Mouse (Mus musculus): Measurements from ENCODE around the gene Slit3.

Gene Slit3

DNA sequence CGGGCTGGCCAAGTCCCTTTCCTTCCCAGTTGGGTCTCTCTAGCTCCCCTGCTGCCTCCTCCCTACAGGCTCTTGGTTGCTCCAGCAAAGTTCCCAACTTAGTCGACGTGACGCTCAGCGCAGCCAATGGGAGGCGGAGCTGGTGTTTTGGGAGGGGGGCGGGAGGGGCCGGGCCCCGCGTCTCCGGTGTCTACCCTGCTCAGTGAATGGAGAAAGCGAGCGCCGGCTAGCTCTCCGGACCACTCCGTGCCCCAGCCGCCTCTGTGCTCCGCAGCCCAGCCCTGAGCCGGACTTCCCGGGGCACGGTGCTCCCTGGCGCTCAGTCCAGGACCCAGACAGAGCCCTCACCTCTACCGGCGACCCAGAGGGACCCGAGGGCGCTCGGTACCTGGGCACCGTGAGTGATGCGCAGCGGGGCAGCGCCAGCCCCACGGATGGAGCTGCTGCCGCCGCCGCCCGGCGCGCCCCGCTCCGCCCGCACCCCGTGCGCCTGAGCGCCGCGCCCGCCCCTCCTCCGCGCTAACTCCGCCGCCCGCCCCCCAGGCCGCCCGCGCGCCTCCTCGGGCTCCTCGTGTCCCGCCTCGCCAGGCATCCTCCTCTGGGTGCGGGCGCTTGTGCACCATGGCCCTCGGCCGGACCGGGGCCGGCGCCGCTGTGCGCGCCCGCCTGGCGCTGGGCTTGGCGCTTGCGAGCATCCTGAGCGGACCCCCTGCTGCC lies at the start of gene Slit3:
TSS of gene Slit3 (plus strand) at position 331 of the 717 bp plus-strand sequence.
- DNase-seq = peak; percentile 71 to 79

DNA sequence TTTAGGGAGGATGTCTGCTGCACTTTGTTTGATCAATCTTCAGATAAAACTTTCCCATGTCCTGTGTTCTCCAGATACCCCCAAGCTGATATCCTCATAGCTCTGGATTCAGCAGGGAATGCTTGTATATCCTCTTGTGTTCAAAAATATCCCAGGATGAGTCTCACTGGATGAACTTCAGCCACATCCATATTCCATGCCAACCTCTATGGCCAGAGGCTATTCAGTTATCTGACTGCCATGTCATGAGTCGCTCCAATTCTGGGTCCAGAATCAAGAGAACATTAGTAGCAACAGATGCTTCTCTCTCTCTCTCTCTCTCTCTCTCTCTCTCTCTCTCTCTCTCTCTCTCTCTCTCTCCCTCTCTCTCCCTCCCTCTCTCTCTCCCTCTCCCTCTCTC lies 49.6 kb upstream of the Slit3 start:
- DNase-seq = no peak

DNA sequence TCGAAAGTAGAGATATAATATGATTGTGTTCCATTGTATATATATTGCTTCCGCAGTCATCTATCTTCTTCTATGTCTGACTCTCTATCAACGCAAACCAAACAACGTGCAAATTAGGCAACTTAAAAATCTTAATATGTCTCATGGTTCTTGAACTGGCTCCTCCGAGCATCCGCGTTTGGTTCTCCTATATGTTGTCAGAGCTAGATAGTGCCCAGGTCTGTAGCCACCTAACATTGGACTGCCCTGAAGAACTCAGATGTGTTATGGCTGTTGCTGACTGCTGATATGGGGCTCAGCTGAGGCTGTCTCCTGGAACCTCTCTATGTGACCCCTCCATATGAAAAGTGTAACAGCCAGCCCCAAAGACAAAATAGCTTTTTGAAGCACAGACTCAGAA lies 45.6 kb upstream of the Slit3 start:
- no peak for DNase-seq

DNA sequence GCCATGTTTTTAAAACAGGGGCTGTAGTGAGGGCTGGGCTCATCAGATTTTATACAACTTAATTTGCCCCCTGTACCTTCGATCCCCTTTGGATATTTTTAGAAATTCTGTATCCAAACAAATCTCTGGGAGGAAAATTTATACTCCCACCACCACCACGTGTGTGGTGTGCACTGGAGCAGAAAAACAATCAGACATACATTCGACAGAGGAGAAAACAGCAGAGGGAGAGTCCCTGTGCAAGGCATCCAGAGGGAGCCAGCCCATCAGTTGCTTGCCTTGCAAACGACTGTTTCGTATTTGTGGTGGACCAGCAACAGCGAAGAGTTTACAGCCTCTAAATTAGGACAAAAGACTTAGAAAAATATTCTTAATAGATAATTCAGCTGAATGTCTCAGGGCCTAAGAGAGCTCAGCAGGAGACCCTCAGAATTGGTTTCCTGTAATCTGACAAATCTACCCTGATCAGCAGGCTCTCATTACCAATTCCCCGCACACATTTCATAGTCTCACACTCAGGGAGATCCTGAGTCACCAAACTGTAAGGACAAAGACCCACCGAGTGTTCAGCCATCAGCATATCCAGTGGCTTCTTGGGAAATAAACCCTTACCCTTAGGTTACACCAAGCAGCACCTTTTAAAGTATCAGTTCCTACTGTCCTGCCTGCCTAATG lies 40.4 kb upstream of the Slit3 start:
- DNase-seq = peak; percentile 4 to 9

DNA sequence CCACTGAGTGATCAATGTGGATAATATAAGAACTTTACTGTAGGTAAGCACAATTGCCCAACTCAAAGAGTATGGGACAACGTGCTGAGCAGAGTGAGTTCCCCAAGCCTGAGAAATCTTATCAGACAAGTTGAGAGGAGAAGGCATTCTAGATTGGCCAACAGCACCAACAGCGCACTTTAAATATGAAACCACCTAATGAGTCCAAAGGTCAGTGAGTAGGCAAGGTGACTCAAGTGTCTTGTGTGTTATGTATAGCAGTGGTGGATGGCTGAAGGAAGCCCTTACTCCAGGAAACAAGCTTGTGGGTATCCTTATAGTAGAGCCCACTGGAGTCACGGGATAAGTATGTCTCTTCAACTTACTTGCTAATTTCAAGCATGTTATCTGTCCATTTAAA lies 38.7 kb upstream of the Slit3 start:
- no peak for DNase-seq

DNA sequence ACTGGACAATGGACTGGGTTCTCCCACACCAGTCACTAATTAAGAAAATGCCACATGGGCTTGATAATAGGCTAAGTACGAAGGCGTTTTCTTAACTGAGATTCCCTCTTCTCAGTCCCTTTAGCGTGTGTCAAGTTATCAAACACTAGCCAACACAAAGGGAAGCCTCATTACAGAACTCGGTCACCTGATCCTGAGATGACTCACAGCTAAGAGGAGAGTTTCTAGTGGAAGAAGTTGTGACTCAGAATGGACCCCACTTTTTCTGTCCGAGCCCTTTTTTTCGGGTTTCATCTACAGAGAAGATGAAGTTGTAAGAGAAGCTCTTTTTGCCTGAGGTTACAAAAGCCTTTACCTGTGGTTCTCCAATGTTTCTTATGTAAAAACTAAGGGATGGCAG lies 38.0 kb upstream of the Slit3 start:
- no peak for DNase-seq

DNA sequence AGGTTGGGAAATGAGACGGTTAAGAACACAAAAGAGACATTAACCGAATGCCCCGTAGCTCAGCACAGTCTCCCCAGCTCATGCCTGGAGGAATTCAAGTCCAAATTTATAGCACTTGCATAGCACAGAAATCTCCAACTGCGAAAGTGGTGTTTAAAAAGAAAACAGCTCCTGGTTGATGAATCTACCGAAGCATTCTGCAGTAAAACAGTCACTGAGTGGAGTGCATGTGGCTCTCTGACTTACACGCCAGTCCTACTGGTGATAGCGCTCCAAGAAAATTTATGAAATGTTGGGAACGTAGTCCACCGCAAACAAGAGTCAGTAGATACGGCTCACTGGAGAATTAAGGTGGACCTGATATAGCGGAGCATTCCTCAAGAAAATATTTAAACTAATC lies 35.7 kb upstream of the Slit3 start:
- DNase-seq = peak in 1 of 2 experiments; percentile 9

DNA sequence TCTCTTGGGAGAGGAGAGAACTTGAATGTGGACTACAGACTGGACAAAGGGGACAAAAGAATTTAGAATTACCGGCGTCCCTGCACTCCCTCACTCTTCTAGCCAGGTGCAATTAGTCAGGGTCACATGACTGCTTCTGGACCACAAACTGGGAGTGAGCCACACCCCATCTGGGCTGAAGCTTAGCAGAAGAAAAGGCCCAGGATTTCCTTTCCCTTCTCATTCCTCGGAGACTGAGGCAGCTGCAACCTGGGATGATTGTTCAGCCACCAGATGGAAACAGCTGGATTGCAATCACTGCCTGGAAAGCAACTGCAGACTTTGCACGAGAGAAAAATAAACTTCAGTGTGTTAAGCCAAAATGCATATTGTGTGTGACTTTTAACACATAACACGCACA lies 35.0 kb upstream of the Slit3 start:
- peak; percentile 8 to 22 for DNase-seq

DNA sequence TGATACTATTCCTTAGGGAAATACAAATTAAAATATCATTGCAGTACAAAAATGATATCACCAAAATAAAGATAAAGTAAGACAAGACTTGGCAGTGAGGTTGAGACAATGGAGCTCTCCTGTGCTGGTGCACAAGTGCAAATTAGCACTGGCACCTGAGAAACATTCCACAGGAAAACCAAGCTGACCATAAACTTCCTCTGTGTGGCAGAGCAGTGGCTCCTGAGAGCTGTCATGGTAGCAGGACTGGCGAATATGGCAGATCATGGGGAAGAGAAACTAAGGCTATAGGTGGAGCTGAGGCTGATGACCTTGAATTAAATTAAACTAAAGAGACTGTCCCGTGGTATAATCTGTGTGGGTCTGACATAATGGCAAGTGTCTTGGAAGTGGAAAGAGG lies 33.6 kb upstream of the Slit3 start:
- no peak for DNase-seq

DNA sequence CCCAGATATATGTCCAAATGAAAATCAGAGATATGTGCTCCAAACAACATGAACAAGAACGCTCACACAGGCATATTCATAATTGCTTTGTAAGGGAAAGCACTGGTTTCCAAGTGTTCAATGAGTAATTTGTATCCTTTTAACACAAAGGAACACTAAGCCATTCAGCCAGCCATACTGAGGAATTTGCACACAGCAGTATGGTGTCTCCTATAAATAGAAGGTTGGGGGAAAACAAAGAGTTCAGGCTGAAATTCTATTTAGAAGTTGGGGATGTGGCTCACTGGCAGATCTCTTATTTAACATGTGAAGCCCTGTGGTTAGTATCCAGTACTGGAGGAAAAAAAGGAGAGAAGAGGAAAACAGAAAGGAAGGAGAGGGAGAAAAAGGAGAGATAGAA lies 32.9 kb upstream of the Slit3 start:
- DNase-seq = no peak

DNA sequence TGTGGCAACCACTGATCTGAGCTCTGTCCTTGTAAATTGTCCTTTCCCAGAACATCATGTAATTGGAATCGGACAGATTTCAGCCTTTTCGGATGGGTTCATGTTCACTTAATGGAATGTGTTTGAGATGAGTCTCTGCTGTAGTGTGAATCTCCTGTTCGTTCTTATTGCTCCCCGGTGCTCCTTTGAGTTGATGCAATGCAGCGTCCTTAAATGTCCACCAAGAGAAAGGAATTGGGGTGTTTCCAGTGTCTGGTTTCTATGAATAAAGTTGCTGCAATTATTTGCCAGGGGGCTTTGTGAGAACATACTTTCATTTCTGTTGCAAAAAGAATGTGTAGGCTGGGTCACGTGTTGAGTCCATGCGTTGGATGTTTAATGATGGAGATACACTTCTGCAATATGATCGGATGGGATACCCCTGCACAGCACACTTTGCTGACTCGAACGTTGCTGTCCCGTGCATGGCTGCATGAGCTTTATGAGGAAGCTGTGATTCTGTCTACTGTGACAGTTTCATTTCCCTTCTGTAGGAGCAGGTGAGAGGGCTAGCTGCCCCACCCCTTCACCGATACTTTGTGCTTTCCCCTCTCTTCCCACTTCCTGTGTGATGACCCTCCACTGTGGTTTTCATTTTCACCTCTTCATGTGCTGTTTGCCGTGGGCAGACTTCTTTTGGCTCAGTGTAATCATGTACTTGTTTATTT lies 30.2 kb upstream of the Slit3 start:
- no peak for DNase-seq

DNA sequence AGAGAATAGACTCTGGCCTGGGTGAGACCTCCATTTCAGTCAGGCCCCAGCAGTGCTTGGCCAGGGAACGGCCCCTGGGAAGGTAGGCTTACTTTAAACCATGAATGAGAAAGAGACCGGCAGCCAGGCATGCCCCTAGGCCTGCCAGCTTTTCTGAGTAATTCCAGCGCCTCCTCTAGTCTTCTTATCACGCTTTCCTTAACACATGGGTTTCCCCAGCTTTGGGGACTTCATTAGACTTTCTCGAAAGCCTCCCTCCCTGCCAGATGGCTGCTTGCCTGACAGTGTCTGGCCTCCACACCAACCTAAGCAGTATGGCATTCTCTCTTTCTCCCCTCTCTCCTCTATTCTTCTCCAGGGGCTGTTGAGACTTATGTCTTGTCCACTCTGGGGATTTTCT lies 24.5 kb upstream of the Slit3 start:
- no peak for DNase-seq

DNA sequence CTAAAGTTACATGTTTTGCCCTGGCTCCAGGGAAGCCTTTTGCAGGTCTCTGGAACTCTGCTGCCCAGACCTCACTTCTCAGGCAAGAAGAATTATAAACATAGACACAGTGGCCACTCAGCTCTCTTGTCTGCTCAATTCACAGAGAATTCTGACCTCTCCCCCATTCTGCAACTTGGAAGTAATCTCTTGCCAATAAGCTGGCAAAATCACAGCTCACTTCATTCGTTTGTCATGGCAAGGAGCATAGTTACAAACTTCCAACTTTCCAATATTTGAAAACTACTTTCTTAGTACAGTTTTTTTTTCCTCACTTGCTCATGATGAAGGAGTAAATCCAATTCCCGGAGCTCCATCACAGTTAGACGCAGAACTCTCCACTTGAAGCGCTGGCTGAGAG lies 11.2 kb upstream of the Slit3 start:
- DNase-seq = no peak

DNA sequence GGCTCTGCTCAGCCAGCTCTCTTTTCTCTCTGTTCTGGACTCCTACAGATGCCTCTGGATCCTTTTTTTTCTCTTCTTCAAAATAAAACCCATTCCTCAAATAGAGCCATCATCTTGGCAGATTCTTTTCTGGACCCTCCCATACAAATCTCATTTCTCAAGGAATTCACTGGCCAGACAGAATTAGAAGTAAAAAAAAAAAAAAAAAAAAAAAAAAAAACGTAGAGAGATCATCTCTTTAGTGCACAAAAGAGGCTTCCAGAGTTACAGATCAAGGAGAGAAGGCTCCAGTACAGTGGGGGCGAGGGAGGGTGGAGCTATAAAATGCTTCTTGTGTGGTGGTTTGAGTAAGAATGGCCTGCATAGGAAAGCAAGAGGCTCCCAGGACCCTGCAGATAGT lies 10.2 kb upstream of the Slit3 start:
- no peak for DNase-seq

DNA sequence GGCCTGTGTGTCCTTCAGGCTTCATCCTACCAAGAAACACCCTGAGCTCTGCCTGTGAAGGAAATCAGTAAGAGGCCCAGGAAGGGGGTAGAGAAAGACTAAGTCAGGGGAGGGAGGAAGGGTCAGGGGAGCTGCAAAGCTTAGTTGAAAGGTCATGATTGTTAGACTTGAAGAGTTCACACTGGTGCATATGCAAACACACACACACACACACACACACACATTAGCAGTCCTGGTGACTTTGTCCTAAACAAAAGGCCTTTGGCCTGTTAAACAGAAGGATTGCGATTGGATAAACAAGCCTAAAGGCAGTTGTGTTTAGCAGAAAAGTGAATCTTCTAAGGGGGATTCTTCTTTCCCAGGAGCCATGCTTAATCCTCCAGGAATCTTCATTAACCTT lies 7.7 kb upstream of the Slit3 start:
- no peak for DNase-seq

DNA sequence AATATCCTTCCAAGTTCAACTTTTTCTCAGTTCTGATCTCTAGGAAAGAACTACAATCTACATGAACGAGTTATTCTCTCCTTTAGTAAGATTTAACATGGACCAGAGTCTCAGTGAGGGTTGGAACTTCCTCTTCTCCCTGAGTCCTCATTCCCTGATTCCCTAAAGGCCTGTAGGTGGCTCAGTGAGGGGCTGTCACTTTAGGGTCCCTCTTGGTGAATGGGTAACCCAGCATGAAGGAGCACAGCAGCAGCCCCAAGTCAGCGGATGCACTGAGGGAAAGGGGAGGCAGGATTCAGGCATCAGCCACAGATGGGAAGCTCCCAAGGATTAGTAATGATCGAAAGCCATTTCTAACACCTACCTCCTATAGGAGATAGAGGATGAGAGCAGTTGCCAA lies 4.6 kb upstream of the Slit3 start:
- DNase-seq = no peak

DNA sequence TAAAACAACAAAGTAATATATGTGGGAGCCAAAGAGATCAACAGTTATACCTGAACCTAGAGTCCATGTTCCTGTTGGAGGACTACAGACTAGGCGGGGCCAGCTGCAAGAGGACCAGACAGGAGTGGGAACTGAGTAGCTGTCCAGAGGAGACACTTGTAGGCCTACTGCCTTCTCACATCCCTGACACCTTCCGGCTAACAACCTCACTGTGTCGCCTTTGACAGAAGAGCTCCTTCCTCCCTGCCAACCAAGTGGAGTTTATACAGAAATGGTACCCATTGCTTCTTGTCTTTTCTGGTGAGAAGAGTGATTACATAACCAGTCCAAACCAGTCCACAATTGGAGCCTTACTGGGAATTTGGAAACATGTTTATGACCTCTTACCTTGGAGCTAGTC lies 3.2 kb upstream of the Slit3 start:
- no peak for DNase-seq

DNA sequence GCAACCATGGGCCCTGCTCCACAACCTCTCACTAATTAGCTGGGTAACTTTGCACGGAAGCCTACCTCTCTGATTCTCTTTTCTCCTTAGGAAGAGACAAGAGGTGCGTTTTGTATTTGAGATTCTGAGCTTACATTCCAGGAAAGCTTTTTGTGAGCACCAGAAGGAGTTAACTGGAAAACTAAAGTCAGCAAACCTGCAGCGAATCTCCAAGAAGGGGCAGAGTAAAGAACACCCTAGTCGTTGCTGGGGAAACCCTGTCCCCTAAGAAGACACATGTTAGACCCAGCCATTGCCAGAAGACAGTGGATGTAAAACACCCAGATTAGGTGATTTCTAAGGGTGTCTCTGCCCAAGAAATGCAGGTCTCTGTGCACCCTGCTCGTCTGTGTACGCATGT lies 2.3 kb upstream of the Slit3 start:
- DNase-seq = no peak

DNA sequence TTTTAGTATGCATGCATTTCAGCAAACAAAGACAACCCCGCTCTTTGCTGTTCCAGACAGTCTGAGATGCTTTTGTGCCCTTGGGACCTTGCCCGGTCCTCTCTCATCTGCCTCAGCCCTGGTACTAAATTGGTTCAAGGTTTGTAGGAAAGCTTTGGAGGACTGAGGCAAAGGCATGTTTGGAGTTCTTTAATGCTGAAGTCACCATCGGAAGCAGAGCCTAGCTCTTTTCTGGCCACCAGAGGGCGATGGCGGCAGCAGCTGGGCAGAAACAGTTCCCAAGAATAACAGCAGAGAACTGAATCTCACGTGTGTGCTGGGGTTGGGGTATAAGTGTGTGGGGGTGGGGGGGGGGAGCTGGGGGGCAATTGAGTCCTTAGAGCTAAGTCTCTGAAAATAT lies 1.7 kb upstream of the Slit3 start:
- DNase-seq = peak; percentile 88 to 91

DNA sequence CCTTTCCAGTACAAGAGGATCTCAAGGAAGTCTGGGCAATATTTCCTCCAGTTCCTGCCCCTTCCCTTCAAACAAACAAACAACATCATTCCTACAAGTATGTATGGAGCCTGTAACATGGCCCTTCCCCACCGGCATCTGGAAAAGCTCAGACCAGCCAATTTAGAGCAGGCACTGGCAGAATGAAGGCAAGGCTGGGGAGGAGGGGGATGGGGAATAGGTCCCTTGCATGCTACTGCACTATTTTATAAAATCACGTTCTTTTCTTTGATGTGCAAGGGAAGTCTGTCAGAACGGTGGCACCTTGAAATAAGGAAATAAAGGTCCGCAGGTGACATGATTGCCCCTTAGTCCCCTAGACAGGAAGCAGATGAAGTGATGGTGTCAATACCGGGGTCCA lies 948 bp upstream of the Slit3 start:
- DNase-seq = no peak

DNA sequence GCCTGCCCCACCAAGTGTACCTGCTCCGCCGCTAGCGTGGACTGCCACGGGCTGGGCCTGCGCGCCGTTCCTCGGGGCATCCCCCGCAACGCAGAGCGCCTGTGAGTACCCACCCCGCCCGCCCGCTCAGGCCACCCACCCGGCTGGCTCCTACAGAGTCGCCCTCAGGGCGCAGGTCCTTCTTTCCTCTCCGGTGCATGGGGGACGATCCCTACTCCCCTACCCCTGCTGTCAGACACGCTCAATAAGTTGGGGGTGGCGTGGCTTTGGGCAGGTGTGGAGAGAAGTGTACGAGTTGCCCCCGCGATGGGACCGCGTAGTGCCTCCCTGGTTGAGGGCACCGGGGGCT lies 561 bp downstream of the Slit3 start:
- DNase-seq = peak in 1 of 2 experiments; percentile 45

DNA sequence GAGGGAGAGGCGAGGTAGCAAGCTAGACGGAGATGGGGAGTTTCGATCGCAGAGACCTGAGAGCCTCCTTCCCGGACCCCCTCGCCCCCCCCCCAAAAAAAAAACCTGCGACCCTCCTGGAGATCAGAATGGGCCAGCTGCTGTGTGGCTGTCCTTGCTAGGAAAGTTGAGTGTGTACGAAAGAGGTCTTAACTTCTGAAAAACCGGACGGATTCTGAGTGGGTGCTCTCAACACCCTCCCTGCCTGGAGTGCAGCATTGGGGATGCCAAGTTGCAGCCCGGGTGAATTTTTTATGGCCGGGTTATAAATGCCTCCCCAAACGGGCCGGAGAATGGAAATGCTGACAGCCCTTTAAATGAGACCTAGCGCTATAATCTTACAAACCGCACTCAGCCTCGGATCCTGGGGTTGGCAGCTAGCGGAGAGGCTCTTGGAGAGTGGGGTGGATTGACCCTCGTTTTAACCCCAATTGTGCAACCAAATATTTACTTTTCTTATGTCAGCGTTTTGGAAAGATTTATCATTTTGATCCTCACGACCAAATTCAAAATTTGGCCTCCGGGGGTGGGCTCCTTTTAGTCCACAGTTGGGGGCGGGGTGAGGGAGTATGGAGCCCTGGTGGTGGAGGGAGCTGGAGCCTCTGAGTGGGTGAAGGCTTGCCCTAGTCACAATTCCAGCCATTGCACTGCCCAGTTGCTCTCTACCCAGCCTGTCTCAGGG lies 1.2 kb downstream of the Slit3 start:
- peak; percentile 25 to 52 for DNase-seq

DNA sequence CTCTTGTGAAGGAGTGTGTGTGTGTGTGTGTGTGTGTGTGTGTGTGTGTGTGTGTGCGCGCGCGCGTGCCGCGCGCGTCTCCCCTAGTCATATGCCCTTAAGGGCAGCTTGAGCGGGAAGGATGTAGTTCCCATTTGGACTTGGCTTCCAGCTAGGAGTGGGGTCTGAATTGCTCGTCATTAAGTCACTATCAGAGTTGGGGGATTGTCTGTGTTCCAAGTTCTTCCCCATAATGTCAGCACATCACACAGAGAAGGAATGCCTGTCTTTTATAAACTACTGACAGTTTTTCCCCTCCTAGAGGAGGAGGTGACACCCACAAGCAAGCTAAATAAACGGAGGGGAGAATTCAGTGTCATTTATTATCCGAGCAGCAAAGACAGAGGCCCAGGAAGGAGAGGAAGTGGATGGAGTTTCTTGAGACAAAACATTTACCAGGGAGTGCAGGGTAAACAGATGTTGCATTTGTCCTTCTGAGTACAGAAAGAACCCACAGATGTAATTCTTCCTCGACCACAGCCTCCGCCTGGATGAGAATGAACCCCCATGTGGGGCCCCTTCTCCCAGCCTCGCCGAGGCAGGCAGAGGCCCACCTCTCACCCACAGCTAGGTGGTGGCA lies 3.6 kb downstream of the Slit3 start:
- DNase-seq = no peak
